Mouse (Mus musculus): Measurements from ENCODE around the gene Bcl2. TPM values are rescaled to one million over a fixed set of nuclear protein-coding genes. Genes with fewer than 3 reads are reported as not detected.

The Bcl2 gene
- total RNA-seq, 2 experiments from 2014 or later = 26.3 to 44.5 TPM

DNA sequence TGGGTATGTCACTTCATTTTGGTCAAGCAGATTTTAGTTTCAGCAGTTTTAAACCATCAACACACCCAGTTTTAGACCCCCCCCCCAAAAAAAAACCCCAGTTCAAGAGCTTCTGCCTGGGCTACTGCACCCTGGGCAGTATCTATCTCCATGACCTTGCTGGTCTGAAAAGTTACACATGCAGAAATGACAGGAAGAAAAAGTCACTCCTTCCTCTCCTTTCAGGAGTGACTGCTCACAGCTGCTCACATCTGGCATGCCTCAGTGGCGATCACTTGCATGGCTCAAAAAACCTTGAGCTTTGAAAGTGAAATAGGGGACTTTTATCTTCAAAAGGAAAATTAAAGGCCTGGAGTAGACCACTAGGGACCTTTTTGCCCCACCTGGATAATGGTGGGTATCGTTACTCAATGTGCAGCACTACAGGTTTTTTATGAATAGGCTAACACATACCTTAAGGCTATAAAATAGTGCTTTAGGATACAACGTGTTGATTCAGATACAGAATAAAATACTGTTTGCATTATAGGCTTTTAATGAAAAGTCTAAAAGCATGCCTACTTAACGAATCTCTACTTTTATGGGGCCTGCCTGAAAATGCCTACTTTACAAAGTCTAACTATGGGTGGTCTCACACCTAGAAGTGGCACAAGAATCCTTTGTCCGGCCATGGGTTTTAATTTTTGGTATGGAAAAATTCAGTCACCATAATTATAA is 116.3 kb downstream of the Bcl2 start:
- ATAC-seq (replicated peaks; ENCODE audit: poor library complexity, severe bottlenecking) = no peak

DNA sequence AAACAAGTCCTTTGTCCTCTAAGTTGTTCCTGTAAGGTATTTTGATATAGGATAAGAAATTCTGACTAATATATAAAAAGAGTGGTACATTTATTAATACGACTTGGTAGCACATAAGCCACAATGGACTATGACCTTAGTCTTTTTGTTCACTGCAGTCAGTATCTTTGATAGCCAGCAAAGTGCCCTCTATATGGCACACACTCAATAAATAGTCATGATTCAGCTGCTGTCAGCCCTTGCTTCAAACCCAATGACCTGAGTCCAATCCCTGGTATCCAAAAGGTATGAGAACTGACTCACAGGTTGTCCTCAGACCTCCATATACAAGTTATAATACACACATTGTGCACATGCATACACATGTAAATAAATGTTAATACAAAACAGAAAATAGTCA is 117.7 kb downstream of the Bcl2 start:
- ATAC-seq (replicated peaks; ENCODE audit: poor library complexity, severe bottlenecking) = no peak

DNA sequence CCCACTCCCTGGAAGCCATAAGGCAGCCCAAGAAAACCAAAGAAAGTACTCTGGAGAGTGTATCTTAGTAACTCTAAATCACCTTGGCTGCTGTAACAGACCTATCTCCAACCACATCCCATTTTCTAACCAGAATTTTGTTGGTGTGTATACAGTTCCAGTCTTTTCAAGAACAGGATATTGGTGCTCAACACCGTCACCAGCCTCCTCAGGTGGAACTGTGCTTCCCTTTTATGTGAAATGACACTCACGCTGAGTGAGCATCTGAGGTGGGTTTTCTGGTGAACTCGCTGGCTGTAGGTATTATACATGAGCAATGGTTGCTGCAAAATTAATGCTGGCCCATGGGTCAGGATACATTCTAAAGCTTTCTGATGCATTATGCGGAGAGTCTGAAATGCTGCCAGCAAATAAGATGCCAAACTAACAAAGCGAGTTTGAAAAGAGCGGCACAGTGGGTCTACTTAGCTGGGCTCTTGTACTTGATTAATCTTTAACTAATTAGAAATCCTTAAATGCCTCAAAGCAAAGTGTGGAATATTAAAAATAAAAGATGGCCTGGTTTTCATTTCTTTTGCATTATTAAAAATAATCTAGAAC is 118.7 kb downstream of the Bcl2 start:
- no peak for ATAC-seq (replicated peaks; ENCODE audit: poor library complexity, severe bottlenecking)

DNA sequence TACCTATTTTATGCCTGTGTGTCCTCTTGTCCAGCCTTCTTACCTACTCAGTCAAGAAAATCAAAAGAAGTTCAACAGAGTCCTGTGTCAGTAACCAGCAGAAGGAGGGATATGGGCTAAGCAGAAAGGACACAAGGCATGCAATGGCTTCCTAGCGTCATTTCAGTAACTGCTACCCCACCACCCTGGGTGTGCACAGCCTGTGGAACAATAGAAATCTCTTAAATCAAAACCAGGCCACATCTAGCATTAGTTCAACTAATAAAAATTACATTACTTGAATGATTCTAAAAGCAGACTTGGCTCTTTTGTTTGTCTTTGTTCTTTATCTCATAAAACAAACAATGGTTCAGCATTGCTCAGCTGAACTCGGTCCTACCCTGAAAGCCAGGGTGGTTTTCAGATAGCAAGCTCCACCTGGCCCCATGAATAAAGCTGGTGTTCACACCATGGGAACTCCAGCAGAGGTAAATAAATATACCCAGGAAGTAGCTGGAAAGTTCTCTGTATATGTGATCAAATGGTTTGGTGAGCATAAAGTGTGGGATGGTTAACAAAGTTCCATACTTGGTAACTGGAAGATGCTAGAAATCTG is 122.8 kb downstream of the Bcl2 start:
- ATAC-seq (replicated peaks; ENCODE audit: poor library complexity, severe bottlenecking) = no peak

DNA sequence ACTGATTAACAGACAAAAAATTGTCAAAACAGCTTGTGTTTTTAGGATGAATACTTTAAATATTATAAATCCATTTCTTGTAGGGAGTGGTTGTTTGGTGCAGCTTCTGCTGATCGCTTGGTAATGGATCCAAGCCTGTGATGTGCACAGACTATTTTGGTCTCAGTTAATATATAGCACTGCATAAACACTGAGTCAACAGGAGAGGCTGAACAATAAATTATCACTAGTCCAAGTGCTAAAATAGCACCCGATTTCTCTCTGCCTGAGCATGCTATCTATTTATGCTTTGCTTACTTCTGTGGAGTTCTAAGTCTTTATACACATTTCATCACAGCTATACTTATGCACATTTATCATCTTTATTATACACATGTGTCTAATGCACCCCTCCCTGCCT is 124.9 kb downstream of the Bcl2 start:
- no peak for ATAC-seq (replicated peaks; ENCODE audit: poor library complexity, severe bottlenecking)

DNA sequence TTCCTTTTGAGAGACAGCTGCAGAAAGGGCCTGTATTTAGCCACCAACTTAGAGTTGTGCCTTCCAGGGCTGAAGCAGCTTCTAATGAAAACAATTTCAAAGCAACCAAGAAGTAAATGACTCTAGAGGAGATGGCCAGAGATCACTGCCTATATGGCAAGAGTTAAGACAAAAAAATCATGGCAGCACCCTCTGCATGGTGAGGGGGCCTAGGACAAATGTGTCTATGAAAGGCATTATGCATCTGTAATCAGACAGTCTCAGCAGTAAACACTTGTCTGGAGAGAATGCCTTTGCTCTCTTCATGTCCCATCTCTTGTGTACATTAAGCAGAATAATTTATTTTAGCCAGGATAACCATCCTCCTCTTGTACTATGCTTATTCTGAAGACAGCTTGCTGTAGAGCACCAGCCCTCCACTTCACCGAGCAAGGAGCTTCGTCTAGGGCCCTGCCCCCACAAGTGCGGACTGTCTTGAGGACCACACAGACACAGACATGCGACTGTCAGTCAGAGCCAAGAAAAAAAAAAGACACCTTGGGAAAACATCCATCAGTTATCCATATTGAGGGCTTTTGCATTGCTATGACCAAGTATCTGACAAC is 126.1 kb downstream of the Bcl2 start:
- no peak for ATAC-seq (replicated peaks; ENCODE audit: poor library complexity, severe bottlenecking)

DNA sequence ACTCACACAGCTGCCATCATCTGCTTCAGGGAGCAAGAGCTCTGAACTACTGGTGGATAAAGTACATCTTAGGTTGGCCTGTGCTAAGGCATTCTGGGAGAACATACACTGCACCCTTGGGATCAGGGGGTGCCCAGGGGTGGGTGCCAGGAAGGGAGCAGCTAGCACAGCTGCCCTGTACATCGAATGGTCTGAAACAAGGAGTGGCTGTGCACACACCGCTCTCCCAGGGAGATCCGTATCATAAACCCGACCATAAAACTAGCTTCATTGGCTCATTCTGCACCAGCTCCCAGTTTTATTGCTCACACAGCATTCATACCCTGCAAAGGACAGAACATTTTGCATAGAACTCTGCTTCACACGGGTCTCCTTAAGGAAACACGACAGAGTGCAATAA is 127.3 kb downstream of the Bcl2 start:
- no peak for ATAC-seq (replicated peaks; ENCODE audit: poor library complexity, severe bottlenecking)

DNA sequence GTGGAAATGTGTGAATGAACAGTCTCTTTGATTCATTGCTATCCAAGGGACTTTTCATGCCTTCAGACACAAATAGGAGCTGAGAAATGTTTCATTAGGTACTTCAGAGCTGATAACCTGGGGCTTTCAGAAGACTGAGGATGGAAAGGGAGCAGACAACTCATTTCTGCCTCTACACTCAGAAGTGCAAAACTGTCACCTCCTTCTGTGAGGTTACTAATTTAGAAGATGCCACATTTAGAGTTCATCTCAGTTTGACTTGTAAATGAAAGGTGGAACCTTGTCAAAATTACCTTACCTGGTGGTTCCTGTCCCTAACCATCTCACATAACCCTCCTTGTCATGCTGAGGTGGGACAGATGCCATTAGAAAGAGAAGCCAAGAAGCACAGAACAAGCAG is 128.7 kb downstream of the Bcl2 start:
- ATAC-seq (replicated peaks; ENCODE audit: poor library complexity, severe bottlenecking) = no peak

DNA sequence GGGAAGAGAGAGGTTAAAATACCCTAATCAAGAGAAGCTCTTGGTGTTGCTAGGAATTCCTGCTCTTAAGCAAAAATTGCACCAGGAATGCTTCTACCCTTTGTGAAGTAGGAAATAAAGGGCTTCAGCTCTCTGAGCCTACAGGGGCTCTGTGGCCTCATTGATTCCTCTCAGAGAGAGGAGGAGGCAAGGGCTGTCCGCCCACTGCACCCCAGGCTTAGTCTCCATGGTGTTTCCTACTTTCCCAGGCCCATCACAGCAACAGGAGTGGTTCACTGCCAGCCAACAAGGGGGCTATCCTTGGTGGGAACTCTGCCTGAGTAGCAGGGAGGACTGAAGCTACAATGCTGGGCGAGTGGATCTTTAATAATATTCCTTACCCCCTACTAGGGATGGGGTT is 129.2 kb downstream of the Bcl2 start:
- ATAC-seq (replicated peaks; ENCODE audit: poor library complexity, severe bottlenecking) = no peak

DNA sequence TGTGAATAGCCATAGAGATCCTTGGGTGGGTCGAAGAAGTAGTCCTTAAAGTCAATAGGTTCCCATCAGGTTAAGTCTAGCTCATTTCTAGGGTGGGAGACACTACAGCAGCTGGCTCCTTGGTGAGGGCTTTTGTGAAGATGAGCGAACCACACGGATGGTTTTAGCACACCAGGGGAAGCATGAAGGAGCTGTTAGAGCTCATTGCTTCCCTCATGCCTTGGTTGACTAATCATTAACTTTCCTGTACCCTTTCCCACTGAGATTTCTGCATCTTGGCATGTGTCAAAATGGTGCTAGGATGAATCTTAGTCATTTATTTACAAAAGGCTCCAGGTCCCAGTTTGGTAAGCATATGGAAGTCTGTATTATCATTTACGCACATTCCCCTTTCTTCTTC is 129.8 kb downstream of the Bcl2 start:
- ATAC-seq (replicated peaks; ENCODE audit: poor library complexity, severe bottlenecking) = no peak

DNA sequence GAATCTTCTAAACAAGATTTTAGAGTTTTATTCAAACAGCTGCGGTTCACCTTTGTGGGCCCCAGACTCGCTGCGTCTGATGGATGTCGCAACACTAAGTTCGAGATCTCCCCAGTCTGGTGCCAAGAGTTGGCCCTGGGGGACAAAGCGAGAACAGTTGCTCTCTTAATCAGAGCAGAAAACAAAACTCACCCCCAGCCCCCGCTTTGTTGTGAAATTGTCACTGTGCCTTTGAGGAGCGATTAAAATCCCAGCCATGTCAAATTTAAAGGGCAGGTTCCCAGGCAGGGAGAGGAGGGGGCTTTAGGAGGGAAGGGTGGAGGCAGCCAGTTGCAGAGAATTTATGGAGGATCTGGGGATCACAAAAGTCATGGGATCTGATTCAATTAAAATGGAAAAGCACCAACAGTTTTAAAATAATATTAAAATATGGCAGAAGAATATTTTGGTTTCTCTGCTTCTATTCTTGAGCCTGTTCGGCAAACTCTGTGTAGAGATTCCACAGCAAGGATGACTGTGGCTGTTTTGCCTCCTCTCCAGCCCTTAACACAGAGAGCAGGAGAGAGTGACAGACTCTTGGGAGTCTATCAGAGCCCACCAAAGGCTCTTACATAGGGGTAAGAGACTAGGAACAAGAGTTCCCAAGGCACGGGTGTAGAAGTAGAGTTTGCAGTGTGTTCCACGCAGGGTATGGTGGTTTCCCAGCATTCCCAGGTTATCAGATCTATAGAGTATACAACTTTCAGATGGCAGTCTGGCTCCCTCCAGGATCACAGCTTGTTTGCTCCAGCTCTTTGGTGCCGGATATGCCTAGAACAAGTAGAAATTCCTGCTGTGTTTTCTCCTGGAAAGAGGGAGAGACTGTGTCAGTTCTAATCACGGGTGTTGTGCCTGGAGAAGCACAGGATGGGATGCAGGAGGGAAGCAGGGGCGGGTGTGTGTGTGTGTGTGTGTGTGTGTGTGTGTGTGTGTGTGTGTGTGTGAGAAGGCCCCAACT is 130.5 kb downstream of the Bcl2 start:
- peak; percentile 65 for ATAC-seq (replicated peaks; ENCODE audit: poor library complexity, severe bottlenecking)

DNA sequence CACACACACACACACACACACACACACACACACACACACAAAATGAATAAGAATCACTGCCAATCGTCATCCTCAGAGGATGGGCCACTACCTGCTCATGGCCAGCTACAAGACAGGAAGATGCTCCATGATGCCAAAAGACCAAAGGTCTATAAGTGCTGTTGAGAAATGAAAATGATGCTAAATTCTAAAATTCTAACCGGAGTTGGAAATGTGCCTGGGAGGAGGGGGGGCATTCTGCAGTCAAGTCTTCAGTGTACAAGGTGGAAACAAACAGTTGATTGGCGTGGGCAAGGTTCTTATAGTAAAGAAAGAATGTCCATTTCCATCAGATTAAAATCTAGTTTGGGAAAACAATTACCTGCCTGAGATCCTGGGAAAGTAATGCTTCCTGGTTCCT is 131.3 kb downstream of the Bcl2 start:
- no peak for ATAC-seq (replicated peaks; ENCODE audit: poor library complexity, severe bottlenecking)

DNA sequence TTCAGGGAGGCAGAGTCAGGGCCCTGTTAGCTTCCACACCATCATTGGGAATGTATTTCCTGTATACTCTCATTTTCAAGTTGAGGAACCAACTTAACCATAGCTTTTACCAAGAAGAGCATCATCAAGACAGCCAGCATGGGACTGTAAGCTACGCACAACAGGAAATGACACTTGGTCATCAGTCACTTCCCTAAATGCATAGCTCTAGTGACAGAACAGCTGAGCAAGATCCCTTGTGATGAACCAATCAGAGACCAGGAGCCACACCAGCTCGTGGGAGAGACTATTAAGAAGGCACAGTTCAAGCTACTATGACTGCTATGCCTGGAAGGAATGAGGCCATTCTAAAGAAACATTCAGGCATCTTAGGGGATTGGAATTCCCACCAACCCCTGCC is 132.3 kb downstream of the Bcl2 start:
- ATAC-seq (replicated peaks; ENCODE audit: poor library complexity, severe bottlenecking) = peak; percentile 88

DNA sequence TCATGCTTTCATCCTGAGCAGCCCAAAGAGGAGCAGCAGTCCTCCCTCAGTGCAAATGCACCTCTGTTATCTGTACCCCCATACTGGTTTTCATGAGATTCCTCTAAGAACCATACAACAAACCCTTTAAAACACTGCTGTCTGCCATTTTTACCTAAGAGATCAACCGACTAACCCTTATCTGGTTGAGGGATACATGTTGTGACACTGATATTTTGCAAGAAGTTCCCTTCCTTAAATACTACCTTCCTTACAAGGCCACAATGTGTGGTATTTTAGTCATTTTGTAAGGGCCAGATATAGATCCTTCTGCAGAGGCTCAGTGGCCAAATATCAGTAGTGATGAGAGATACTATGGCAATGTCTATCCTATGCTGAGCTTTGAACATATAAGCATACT is 134.3 kb downstream of the Bcl2 start:
- peak; percentile 64 for ATAC-seq (replicated peaks; ENCODE audit: poor library complexity, severe bottlenecking)

DNA sequence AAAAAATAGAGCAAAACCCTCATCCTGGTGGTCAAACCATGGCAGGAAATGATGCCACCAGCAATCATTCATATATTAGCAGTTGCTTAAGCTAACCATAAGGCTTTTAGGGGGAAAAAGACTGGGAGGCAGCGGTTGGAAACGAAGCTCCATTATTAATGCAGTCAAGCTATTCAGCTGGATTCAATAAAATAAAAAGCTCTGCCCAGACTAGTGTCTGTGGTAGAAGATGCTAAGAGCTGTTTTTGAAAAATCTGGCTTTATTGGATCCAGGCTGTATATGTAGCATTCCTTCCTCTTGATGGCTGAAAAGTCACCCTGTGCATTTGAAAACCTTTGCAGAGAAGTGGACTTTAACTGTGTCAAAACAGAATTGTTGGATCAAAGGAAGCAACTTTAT is 141.6 kb downstream of the Bcl2 start:
- no peak for ATAC-seq (replicated peaks; ENCODE audit: poor library complexity, severe bottlenecking)

DNA sequence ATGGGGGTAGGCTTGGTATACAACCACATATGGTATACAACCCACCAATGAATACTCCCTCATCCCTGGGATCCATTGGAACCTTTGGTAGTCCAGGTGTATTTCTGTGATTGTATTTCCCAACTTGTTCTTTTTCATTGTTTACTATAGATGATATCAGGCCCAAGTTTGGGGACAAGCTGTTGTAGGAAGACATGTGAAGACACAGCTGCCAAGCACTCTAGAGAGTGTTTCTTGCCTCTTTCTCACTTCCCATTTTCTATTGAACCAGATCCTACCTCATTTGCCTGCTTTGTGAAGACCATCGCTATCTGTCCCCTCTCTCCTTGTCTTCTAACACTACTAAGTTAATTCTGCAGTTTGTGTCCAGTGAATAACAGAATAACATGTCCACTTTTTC is 143.2 kb downstream of the Bcl2 start:
- ATAC-seq (replicated peaks; ENCODE audit: poor library complexity, severe bottlenecking) = peak; percentile 74

DNA sequence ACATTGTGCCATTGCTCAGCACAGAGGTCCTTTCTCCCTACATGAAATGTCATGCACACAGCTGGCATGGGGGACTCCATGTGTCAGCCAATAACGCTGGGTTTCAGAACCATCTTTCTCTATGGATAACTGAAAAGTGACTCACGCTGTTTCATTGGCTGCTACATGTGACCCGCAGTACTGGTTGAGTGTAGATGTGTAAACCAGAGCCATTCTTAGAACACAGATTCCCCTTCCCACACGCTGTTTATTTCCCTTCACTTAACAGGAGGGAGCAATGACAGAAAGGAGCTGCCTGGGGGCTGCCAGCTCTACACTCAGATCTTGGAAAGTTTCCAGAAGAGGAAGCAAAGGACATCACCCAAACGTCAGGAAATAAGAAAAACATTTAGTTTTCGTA is 143.7 kb downstream of the Bcl2 start:
- no peak for ATAC-seq (replicated peaks; ENCODE audit: poor library complexity, severe bottlenecking)

DNA sequence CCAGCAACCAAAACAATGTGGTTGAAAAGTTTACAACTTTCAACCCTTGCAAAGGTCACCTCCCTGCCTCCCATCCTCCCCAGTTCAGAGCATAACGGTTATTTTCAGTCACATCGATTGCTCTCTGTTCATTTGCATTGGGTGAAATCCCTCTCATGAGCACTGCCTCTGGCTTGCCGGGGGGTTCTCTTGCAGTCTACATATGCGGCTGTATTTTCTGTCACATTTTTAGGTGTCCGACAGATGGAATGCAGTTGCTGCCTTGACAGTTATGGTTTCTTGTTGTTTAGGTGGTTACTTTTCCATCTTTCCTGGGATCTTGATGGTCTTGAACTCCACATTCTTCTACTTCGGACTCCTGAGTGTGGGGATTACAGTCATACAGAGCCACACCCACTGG is 144.4 kb downstream of the Bcl2 start:
- ATAC-seq (replicated peaks; ENCODE audit: poor library complexity, severe bottlenecking) = no peak

DNA sequence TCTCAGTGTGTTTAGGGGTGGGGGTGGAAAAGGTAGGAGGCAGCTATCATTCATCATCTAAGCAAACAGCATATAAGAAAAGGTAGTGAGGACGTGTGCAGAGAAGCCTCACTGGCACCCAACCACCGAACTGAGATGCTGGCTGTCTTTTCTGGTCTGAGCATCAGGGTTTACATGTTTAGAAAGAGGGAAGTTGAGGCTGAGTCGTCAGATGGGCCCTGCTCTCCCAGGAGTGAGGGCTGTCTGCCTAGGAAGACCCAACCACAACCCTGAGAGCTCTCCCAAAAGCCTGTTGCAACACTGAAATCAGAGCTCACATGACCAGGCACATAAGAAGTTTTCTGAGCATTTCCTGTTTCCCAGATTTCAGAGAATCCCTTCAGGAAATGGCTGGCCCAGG is 145.2 kb downstream of the Bcl2 start:
- peak; percentile 88 for ATAC-seq (replicated peaks; ENCODE audit: poor library complexity, severe bottlenecking)

DNA sequence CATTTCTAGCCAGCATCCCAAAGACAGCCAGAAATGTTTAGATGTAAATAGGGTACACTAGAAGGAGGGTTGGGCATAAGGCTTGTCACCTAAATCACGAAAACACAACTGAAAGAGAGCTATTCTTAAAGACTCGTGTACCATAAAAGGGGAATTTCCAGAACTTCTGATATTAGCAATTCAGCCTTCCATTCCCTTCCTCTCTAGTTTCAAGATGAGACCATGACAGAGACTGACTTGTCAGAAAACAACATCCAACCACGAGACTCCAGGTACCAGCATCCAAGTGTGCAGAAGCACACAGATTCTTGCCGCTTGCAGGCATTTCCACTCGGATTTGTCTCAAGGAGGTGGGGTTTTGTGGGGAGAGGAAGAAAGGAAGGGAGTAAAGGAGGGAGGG is 146.6 kb downstream of the Bcl2 start:
- ATAC-seq (replicated peaks; ENCODE audit: poor library complexity, severe bottlenecking) = no peak
